Mouse (Mus musculus) forebrain, embryonic 10.5 days (tissue): ENCODE results near the gene Smarca4. TPM values are rescaled to one million over a fixed set of nuclear protein-coding genes. Genes with fewer than 3 reads are reported as not detected.

ENCODE experiments used
- DNase-seq: peaks from one replicate; pipeline ENCODE4 v3.0.0-alpha.2; 2017; ENCODE audit warnings: low spot score; ENCODE audit errors: extremely low spot score
- H3K27ac ChIP-seq: fragments of 300-500 bp; sonication (generic); 2 replicates; pipeline ENCODE4 v1.5.1; 2016; ENCODE audit warnings: mild to moderate bottlenecking
- H3K27me3 ChIP-seq: fragments of 300-500 bp; sonication (generic); 2 replicates; pipeline ENCODE4 v1.6.1; 2016; ENCODE audit warnings: mild to moderate bottlenecking; ENCODE audit not compliant: poor library complexity, severe bottlenecking
- H3K36me3 ChIP-seq: fragments of 300-500 bp; sonication (generic); replicated peaks from 2 replicates; pipeline ENCODE4 v1.6.1; 2016; ENCODE audit warnings: mild to moderate bottlenecking, moderate library complexity
- H3K4me1 ChIP-seq: fragments of 300-500 bp; sonication (generic); 2 replicates; pipeline ENCODE4 v1.6.1; 2016
- H3K4me3 ChIP-seq: fragments of 300-500 bp; sonication (generic); 2 replicates; pipeline ENCODE4 v1.5.1; 2016; ENCODE audit warnings: mild to moderate bottlenecking, moderate library complexity
- H3K9me3 ChIP-seq: fragments of 300-500 bp; sonication (generic); 2 replicates; pipeline ENCODE4 v1.6.1; 2016; ENCODE audit warnings: mild to moderate bottlenecking, moderate library complexity
- WGBS: fragments of 180-500 bp; shearing (Covaris S2); methylation state at CpG from one replicate; pipeline ENCODE4 v1.1.7; 2016; 5-methylcytosine and 5-hydroxymethylcytosine counted together
- polyA plus RNA-seq: library from polyadenylated mRNA; unstranded; fragments of >200 nt; fragmentation: Nextera tagmentation; extraction: Ambion mirVana; gene quantifications from 2 replicates; pipeline ENCODE4 v1.2.1, GENCODE M21; 2016

The Smarca4 gene
- polyA plus RNA-seq, 1 experiment from 2014 or later: 149 TPM

- no peak overlapping the region for H3K4me3 ChIP-seq
- no peaks in the 10 kb centered on the region for H3K27me3 ChIP-seq
- H3K4me1 ChIP-seq: no peaks in the 10 kb centered on the region; the same call in 1 of the 2 replicates
- WGBS: 95% methylated on average over 7 of the region's 7 CpGs
- H3K9me3 ChIP-seq: no peaks in the 10 kb centered on the region
- H3K27ac ChIP-seq: no peak overlapping the region
- DNase-seq: no peak
- peaks cover 93% of the 10 kb centered on the region for H3K36me3 ChIP-seq
These were observed 19.7 kb downstream of the Smarca4 start for GRCm38 (mm10) chr9:21635639-21636038.

DNA sequence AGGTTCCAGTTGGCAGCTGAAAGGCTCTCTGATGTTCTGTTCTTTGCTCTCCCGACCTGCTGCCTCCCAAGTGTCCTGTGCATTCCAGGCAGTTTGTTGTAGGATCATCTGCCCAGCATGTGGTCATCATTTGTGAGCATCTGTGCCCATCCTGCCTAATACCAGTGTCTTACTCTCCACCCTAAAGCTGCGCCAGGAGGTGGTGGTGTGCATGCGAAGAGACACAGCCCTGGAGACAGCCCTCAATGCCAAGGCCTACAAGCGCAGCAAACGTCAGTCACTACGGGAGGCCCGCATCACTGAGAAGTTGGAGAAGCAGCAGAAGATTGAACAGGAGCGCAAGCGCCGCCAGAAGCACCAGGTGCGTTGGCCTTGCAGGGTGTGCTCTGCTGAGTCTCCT is 23.1 kb downstream of the Smarca4 start:
- WGBS: 96% methylated on average over 11 of the region's 11 CpGs
- Histone ChIP-seq H3K27ac (no peak overlapping the region), H3K27me3 (no peaks in the 10 kb centered on the region), H3K36me3 (peaks cover 100% of the 10 kb centered on the region), H3K9me3 (no peaks in the 10 kb centered on the region), H3K4me1 (no peaks in the 10 kb centered on the region; the same call in 1 of the 2 replicates), H3K4me3 (no peak overlapping the region)
- no peak for DNase-seq

GRCm38 (mm10) chr9:21646366-21646765 is 30.4 kb downstream of the Smarca4 start:
- Histone ChIP-seq H3K4me3 (no peak overlapping the region), H3K36me3 (peaks cover 97% of the 10 kb centered on the region), H3K27me3 (no peaks in the 10 kb centered on the region), H3K4me1 (no peaks in the 10 kb centered on the region), H3K27ac (no peak overlapping the region), H3K9me3 (no peaks in the 10 kb centered on the region)
- no peak for DNase-seq
- WGBS: 97% methylated on average over 3 of the region's 3 CpGs

DNA sequence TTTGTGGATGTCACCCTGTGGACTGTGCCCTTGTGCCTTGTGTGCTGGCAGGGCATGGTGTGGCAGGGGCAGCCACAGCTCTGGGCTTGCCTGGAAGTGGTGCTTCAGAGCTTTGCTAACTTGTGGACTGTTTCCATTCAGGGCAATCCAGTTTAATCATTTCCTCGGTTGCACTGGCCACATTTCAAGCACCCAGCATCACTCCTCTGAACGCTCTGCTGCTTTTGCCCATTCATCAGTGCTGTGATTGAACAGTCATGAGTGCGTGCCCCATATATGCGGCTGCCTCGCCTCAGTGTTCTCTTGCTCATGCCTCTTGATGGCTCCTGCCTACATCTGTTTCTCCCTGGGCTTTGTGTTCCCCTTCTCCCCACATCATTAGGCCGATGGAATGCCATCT is 31.8 kb downstream of the Smarca4 start:
- Histone ChIP-seq H3K4me3 (no peak overlapping the region), H3K4me1 (no peaks in the 10 kb centered on the region), H3K9me3 (no peaks in the 10 kb centered on the region), H3K27ac (no peak overlapping the region), H3K36me3 (peaks cover 97% of the 10 kb centered on the region), H3K27me3 (no peaks in the 10 kb centered on the region)
- 94% methylated on average over 6 of the region's 6 CpGs for WGBS
- no peak for DNase-seq

DNA sequence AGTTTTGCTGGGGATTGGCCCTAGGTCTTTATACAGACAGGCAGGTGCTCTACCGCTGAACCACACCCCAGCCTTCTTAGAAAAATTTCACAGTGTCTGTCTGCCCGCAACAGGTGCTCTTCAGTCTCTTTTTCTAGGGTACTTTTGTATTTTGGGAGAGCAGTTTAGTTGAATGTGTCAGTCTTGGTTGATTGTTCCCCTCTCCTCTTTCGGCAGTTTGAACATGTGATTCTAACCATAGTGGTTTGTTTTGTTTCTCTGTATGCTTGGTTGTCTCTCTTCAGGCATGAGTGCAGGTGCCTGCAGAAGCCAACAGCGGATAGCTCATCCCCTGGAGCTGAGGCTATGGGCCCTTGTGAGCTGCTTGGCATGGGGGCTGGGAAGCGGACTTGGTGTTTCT is 36.3 kb downstream of the Smarca4 start:
- H3K4me1 ChIP-seq: no peaks in the 10 kb centered on the region
- 99% methylated on average over 5 of the region's 5 CpGs for WGBS
- no peak overlapping the region for H3K4me3 ChIP-seq
- no peak for DNase-seq
- peaks cover 98% of the 10 kb centered on the region for H3K36me3 ChIP-seq
- H3K27me3 ChIP-seq: no peaks in the 10 kb centered on the region
- H3K27ac ChIP-seq: no peak overlapping the region
- no peaks in the 10 kb centered on the region for H3K9me3 ChIP-seq

DNA sequence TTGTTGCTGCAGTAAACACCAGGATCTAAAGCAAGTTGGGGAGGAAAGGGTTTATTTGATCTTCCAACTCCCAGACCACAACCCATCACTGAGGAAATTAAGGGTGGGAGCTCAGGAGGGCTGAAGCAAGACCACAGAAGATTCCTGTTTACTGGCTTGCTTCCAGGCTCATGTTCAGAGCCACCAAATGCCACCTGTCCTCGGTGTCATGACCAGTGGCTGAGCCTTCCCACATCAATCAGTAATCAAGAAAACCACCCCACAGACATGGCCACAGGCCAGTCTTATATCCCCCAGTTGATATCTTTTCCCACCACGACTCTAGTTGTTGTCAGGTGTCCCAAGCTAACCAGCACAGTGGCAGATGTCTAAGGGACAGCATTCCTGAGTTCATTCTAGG is 37.3 kb downstream of the Smarca4 start:
- H3K27me3 ChIP-seq: no peaks in the 10 kb centered on the region
- WGBS: 93% methylated on average over 2 of the region's 2 CpGs
- no peaks in the 10 kb centered on the region for H3K9me3 ChIP-seq
- H3K4me3 ChIP-seq: no peak overlapping the region
- no peak overlapping the region for H3K27ac ChIP-seq
- H3K4me1 ChIP-seq: no peaks in the 10 kb centered on the region
- H3K36me3 ChIP-seq: peaks cover 98% of the 10 kb centered on the region
- no peak for DNase-seq

DNA sequence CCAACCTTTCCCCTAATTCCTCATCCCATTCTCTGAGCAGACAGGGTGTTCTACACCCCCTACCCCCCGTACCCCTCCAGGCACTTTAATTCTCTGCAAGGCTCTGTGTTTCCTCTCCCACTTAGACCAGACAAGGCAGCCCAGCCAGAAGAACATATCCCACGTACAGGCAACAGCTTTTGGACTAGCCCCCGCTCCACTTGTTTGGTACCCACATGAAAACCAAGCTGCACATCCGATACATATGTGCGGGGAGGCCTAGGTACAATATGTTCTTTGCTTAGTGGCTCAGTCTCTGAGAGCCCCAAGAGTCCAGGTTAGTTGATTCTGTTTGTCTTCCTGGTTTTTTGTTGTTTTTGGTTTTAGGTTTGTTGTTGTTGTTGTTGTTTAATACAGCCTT is 46.1 kb downstream of the Smarca4 start:
- Histone ChIP-seq H3K27ac (no peak overlapping the region), H3K9me3 (no peaks in the 10 kb centered on the region; the same call in 1 of the 2 replicates), H3K27me3 (no peaks in the 10 kb centered on the region), H3K4me3 (no peak overlapping the region), H3K4me1 (no peaks in the 10 kb centered on the region), H3K36me3 (peaks cover 100% of the 10 kb centered on the region)
- no peak for DNase-seq
- 95% methylated on average over 5 of the region's 5 CpGs for WGBS

- H3K27ac ChIP-seq: no peak overlapping the region
- H3K4me1 ChIP-seq: no peaks in the 10 kb centered on the region
- no peaks in the 10 kb centered on the region; the same call in 1 of the 2 replicates for H3K9me3 ChIP-seq
- H3K36me3 ChIP-seq: peaks cover 100% of the 10 kb centered on the region
- H3K4me3 ChIP-seq: no peak overlapping the region
- no peak for DNase-seq
- 94% methylated on average over 7 of the region's 7 CpGs for WGBS
- H3K27me3 ChIP-seq: no peaks in the 10 kb centered on the region
These were observed 53.0 kb downstream of the Smarca4 start for GRCm38 (mm10) chr9:21668946-21669345.

DNA sequence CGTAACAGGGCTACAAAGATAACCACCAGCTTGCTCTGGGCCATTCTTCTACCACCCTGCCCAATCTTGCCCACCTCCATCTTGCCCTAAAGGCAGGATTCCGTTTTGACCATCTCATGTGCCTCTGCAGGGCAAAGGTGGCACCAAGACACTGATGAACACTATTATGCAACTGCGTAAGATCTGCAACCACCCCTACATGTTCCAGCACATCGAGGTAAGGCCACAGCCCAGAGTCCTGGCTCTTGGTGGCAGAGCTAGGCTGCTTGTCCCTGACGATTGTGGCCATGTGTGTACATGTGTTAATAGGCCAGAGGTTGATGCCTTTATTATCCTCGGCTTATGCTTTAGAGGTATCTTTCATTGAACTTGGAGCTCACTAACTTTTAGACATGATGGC is 54.4 kb downstream of the Smarca4 start:
- no peak overlapping the region for H3K27ac ChIP-seq
- no peaks in the 10 kb centered on the region for H3K27me3 ChIP-seq
- no peak for DNase-seq
- no peaks in the 10 kb centered on the region for H3K4me1 ChIP-seq
- no peak overlapping the region for H3K4me3 ChIP-seq
- WGBS: 88% methylated on average over 6 of the region's 6 CpGs
- no peaks in the 10 kb centered on the region for H3K9me3 ChIP-seq
- peaks cover 100% of the 10 kb centered on the region for H3K36me3 ChIP-seq

- Histone ChIP-seq H3K27me3 (no peaks in the 10 kb centered on the region), H3K9me3 (no peaks in the 10 kb centered on the region), H3K27ac (no peak overlapping the region), H3K36me3 (peaks cover 100% of the 10 kb centered on the region), H3K4me3 (no peak overlapping the region), H3K4me1 (no peaks in the 10 kb centered on the region)
- DNase-seq: no peak
- 93% methylated on average over 5 of the region's 5 CpGs for WGBS
These were observed 55.8 kb downstream of the Smarca4 start for GRCm38 (mm10) chr9:21671753-21672152.

- Histone ChIP-seq H3K27me3 (no peaks in the 10 kb centered on the region), H3K9me3 (no peaks in the 10 kb centered on the region), H3K27ac (no peak overlapping the region), H3K4me3 (no peak overlapping the region), H3K4me1 (no peaks in the 10 kb centered on the region), H3K36me3 (peaks cover 98% of the 10 kb centered on the region)
- no peak for DNase-seq
- WGBS: 97% methylated on average over 17 of the region's 17 CpGs
These were observed 61.7 kb downstream of the Smarca4 start for GRCm38 (mm10) chr9:21677706-21678105.

DNA sequence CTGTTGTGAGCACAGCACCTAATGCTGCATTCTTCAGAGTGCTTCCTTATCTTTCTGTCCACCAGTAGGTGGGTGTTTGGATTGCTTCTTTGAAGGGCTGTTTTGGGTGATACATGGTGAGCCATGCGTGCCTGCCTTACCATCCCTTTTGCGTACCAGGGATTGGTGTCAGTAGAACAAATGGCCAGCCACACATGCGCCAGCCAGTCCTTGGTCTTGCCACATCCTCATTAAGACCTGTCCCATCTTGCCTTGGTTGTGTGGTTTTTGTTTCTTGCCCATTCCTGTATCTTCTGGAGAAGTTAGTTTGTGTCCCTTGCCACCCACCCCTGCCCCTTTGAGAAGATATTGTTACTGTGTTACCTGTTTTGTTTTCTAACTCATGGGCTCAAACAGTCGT is 64.5 kb downstream of the Smarca4 start:
- DNase-seq: no peak
- peaks cover 98% of the 10 kb centered on the region for H3K36me3 ChIP-seq
- WGBS: 93% methylated on average over 4 of the region's 4 CpGs
- no peaks in the 10 kb centered on the region for H3K27me3 ChIP-seq
- no peaks in the 10 kb centered on the region for H3K9me3 ChIP-seq
- no peak overlapping the region for H3K4me3 ChIP-seq
- no peaks in the 10 kb centered on the region for H3K4me1 ChIP-seq
- H3K27ac ChIP-seq: no peak overlapping the region

- H3K36me3 ChIP-seq: peaks cover 98% of the 10 kb centered on the region
- DNase-seq: no peak
- H3K27ac ChIP-seq: no peak overlapping the region
- H3K27me3 ChIP-seq: no peaks in the 10 kb centered on the region
- H3K9me3 ChIP-seq: no peaks in the 10 kb centered on the region
- 90% methylated on average over 4 of the region's 4 CpGs for WGBS
- no peak overlapping the region for H3K4me3 ChIP-seq
- no peaks in the 10 kb centered on the region for H3K4me1 ChIP-seq
These were observed 66.9 kb downstream of the Smarca4 start for GRCm38 (mm10) chr9:21682827-21683226.

- WGBS: 89% methylated on average over 3 of the region's 3 CpGs
- H3K9me3 ChIP-seq: no peaks in the 10 kb centered on the region
- no peak for DNase-seq
- no peak overlapping the region for H3K27ac ChIP-seq
- no peaks in the 10 kb centered on the region for H3K27me3 ChIP-seq
- peaks cover 98% of the 10 kb centered on the region for H3K36me3 ChIP-seq
- H3K4me3 ChIP-seq: no peak overlapping the region
- H3K4me1 ChIP-seq: no peaks in the 10 kb centered on the region
These were observed 67.9 kb downstream of the Smarca4 start for GRCm38 (mm10) chr9:21683897-21684296.
